Mouse (Mus musculus): Measurements from ENCODE around the gene Krt8. TPM values are rescaled to one million over a fixed set of nuclear protein-coding genes. Genes with fewer than 3 reads are reported as not detected.

Gene Krt8
- polyA plus RNA-seq (2012; rRNA removed): 1.5 and 55.6 TPM in 2 replicates

DNA sequence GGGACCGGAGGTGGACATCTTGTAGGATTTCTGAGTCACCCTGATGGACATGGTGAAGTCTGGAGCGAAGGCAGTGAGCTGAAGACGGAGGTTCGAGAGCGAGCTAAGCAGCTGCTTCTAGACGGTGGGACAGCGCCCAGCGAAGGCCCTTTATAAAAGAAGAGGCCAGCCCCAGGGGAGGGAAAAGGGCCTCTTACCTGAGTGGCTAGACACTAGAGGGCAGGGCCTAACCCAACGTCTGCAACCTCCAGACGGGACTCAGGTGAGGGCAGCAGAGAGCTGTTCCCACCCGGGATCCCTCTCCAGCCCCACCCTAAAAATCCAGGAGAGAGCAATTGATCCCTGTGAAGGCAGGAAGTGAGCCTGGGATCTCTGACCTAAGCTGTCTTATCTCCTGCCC lies at the start of gene Krt8:
Gene Krt8, minus strand, starts transcription at position 294 of the 400 bp plus-strand sequence.

DNA sequence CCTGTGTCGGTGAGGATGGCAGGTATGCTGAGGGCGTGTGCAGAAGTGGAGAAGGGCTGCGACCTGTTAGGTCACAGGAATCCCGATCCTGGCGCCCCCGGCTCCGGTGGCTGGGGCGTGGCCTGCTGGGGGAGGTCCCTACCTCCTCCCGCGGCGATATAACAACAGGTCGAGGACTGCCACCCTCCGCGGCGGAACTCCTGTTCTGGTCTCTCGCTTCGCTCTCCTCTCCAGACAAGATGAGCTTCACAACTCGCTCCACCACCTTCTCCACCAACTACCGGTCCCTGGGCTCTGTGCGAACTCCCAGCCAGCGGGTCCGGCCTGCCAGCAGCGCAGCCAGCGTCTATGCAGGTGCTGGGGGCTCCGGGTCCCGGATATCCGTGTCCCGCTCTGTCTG lies 23.8 kb upstream of the Krt8 start, which contains the start of gene Krt18:
Gene Krt18, plus strand, starts transcription at position 141 of the 400 bp plus-strand sequence.

DNA sequence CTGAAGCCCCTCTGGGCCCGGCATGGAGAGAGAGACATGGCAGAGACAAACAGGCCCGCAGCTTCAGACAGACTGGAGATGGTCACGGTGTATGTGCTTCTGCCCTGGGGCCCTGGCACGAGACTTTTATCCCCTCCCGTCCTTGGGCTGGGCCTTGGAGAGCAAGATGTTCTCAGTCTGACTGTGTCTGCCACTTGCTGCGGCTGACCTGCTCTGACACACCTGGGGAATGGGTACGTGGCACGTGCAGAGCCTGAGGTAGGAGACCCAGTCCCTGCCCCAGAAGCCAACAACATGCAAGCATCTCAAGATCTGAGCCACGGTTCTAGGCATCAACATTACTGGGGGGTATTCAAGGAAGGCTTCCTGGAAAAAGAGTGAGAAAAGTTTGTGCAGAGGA lies 50.1 kb downstream of the Krt8 start, which contains the start of gene Krt78:
Gene Krt78, minus strand, starts transcription at position 101 of the 400 bp plus-strand sequence.

Other genes with a start within 250 kb of the Krt8 start
- gene Krt72, start 218.0 kb downstream of the Krt8 start, polyA plus RNA-seq (2012; rRNA removed): 0.11 and 0.13 TPM in 2 replicates
- gene Krt73, start 202.1 kb downstream of the Krt8 start, polyA plus RNA-seq (2012; rRNA removed): 0.52 and 0.95 TPM in 2 replicates
- gene Krt2, start 186.3 kb downstream of the Krt8 start, polyA plus RNA-seq (2012; rRNA removed): 0.03 TPM in 2 replicates
- gene Krt1, start 153.7 kb downstream of the Krt8 start, polyA plus RNA-seq (2012; rRNA removed): 23.8 and 28.4 TPM in 2 replicates
- 2.3 and 2.6 TPM in 2 replicates for gene Krt77, start 134.8 kb downstream of the Krt8 start, polyA plus RNA-seq (2012; rRNA removed)
- 0.05 and 0.06 TPM in 2 replicates for gene Krt76, start 111.6 kb downstream of the Krt8 start, polyA plus RNA-seq (2012; rRNA removed)
- not detected in 2 replicates for gene Krt4, start 79.7 kb downstream of the Krt8 start, polyA plus RNA-seq (2012; rRNA removed)
- 0.21 and 0.37 TPM in 2 replicates for gene Krt79, start 64.2 kb downstream of the Krt8 start, polyA plus RNA-seq (2012; rRNA removed)
- 0.01 and 0.48 TPM in 2 replicates for gene Krt78, start 50.2 kb downstream of the Krt8 start, polyA plus RNA-seq (2012; rRNA removed)
- 1.5 and 29.3 TPM in 2 replicates for gene Krt18, start 23.7 kb upstream of the Krt8 start, polyA plus RNA-seq (2012; rRNA removed)
- 142 and 151 TPM in 2 replicates for gene Eif4b, start 69.3 kb upstream of the Krt8 start, polyA plus RNA-seq (2012; rRNA removed)
- gene Tns2, start 95.9 kb upstream of the Krt8 start, polyA plus RNA-seq (2012; rRNA removed): 10.8 and 13.8 TPM in 2 replicates
- gene Spryd3, start 131.8 kb upstream of the Krt8 start, polyA plus RNA-seq (2012; rRNA removed): 109 and 115 TPM in 2 replicates
- 3.3 and 3.5 TPM in 2 replicates for gene Igfbp6, start 139.9 kb upstream of the Krt8 start, polyA plus RNA-seq (2012; rRNA removed)
- 0.13 and 0.15 TPM in 2 replicates for gene Soat2, start 146.0 kb upstream of the Krt8 start, polyA plus RNA-seq (2012; rRNA removed)
- 75.6 and 75.9 TPM in 2 replicates for gene Zfp740, start 198.8 kb upstream of the Krt8 start, polyA plus RNA-seq (2012; rRNA removed)
- gene Csad, start 200.2 kb upstream of the Krt8 start, polyA plus RNA-seq (2012; rRNA removed): 34.7 and 35.6 TPM in 2 replicates
- gene Itgb7, start 227.5 kb upstream of the Krt8 start, polyA plus RNA-seq (2012; rRNA removed): 0.30 and 0.37 TPM in 2 replicates

Measured in central nervous system, embryonic 18 days (tissue).